Mouse (Mus musculus): Measurements from ENCODE around the gene Grb14.

- TF ChIP-seq ZNF384 (IDR thresholded peaks at IDR 0.05; ENCODE audit: low read depth, low read length) (no peak), MAFK (IDR thresholded peaks at IDR 0.05; ENCODE audit: insufficient read depth, low read depth, low read length) (no peak), ZC3H11A (IDR thresholded peaks at IDR 0.05; ENCODE audit: borderline replicate concordance, low read depth, low read length) (no peak), HCFC1 (IDR thresholded peaks at IDR 0.05; ENCODE audit: borderline replicate concordance, insufficient read depth, low read length) (no peak)
Measured at GRCm38 (mm10) chr2:64915448-64915847, 109.3 kb downstream of the Grb14 start.

Data from ES-E14 (cell line).